Comparison of ENCODE assay signal across 28 mouse cellular contexts in genomic region chr16:77111268-77111667, GRCm38 (mm10).
"Had no signal": no experiment of that assay in that cellular context is flagged by ENCODE, and none has a peak within 500 bp of the region (broad histone marks: within the 10 kb centered on the region; RNA-seq: fewer than 3 reads in every experiment).

No protein-coding gene starts in this region.

- H3K4me2 ChIP-seq: embryonic facial prominence, embryonic 12.5 days; embryonic facial prominence, embryonic 13.5 days; embryonic facial prominence, embryonic 15.5 days; forebrain, embryonic 12.5 days; forebrain, embryonic 13.5 days; forebrain, embryonic 15.5 days had no signal

- H3K9me3 ChIP-seq: embryonic facial prominence, embryonic 10.5 days; embryonic facial prominence, embryonic 12.5 days; embryonic facial prominence, embryonic 13.5 days; embryonic facial prominence, embryonic 15.5 days; forebrain, embryonic 10.5 days; forebrain, embryonic 12.5 days; forebrain, embryonic 13.5 days; forebrain, embryonic 15.5 days had no signal

- H3K27me3 ChIP-seq: embryonic facial prominence, embryonic 12.5 days; embryonic facial prominence, embryonic 13.5 days; embryonic facial prominence, embryonic 15.5 days; forebrain, embryonic 12.5 days; forebrain, embryonic 13.5 days; forebrain, embryonic 15.5 days had no signal

- ATAC-seq: forebrain, embryonic 13.5 days; forebrain, embryonic 14.5 days; forebrain, embryonic 15.5 days; forebrain, embryonic 16.5 days; forebrain, postnatal 0 days had no signal

- H3K4me3 ChIP-seq: embryonic facial prominence, embryonic 10.5 days; embryonic facial prominence, embryonic 12.5 days; embryonic facial prominence, embryonic 13.5 days; embryonic facial prominence, embryonic 15.5 days; erythroblast, embryonic 14.5 days; forebrain, embryonic 10.5 days; forebrain, embryonic 12.5 days; forebrain, embryonic 13.5 days; forebrain, embryonic 15.5 days; gastrocnemius, adult 2 months; heart, adult 2 months had no signal

- H3K27ac ChIP-seq: embryonic facial prominence, embryonic 10.5 days; embryonic facial prominence, embryonic 12.5 days; embryonic facial prominence, embryonic 13.5 days; embryonic facial prominence, embryonic 15.5 days; forebrain, embryonic 10.5 days; forebrain, embryonic 12.5 days; forebrain, embryonic 13.5 days; forebrain, embryonic 15.5 days; gastrocnemius, adult 2 months; heart, adult 2 months had no signal

- H3K4me1 ChIP-seq: embryonic facial prominence, embryonic 10.5 days; embryonic facial prominence, embryonic 12.5 days; embryonic facial prominence, embryonic 13.5 days; embryonic facial prominence, embryonic 15.5 days; forebrain, embryonic 10.5 days; forebrain, embryonic 12.5 days; forebrain, embryonic 13.5 days; forebrain, embryonic 15.5 days had no signal

- H3K9ac ChIP-seq: embryonic facial prominence, embryonic 12.5 days; embryonic facial prominence, embryonic 13.5 days; embryonic facial prominence, embryonic 15.5 days; forebrain, embryonic 12.5 days; forebrain, embryonic 13.5 days; forebrain, embryonic 15.5 days; forebrain, postnatal 0 days had no signal

- DNase-seq: cerebellum, adult 2 months; cerebellum, adult 8-10 months; cerebellum, adult 9-10 months; cerebellum, adult 9-11 months; cerebellum, postnatal 10 days; cerebellum, postnatal 14 days; cerebellum, postnatal 25 days; cerebellum, postnatal 36 days; embryo, embryonic 11 days; forebrain, postnatal 0 days; gastrocnemius, adult 2 months; gastrocnemius, postnatal 10 days; gastrocnemius, postnatal 14 days; gastrocnemius, postnatal 25 days; gastrocnemius, postnatal 36 days; heart, adult 18-20 months; heart, adult 2 months had no signal
